Mouse (Mus musculus) embryonic facial prominence, embryonic 14.5 days (tissue): ENCODE measurements around the gene Urad. TPM values are rescaled to one million over a fixed set of nuclear protein-coding genes. Genes with fewer than 3 reads are reported as not detected.

Source experiments
- ATAC-seq: fragments of 200-750 bp; cut with Nextera tagmentation; 2 replicates; pipeline ENCODE4 v1.8.0; 2017; ENCODE audit warnings: low read depth, moderate number of reproducible peaks, moderate TSS enrichment
- DNase-seq: peaks from one replicate; pipeline ENCODE4 v3.0.0-alpha.2; 2015; ENCODE audit warnings: low spot score
- H3K27ac ChIP-seq: fragments of 300-500 bp; sonication (generic); replicated peaks from 2 replicates; pipeline ENCODE4 v1.5.1; 2014; ENCODE audit warnings: low read depth, mild to moderate bottlenecking, low read length, moderate library complexity
- H3K27me3 ChIP-seq: fragments of 300-500 bp; sonication (generic); replicated peaks from 2 replicates; pipeline ENCODE4 v1.6.1; 2014; ENCODE audit warnings: low read length; ENCODE audit not compliant: control insufficient read depth, insufficient read depth
- H3K36me3 ChIP-seq: fragments of 300-500 bp; sonication (generic); 2 replicates; pipeline ENCODE4 v1.6.1; 2014; ENCODE audit warnings: low read length, mixed read lengths; ENCODE audit not compliant: control insufficient read depth, insufficient read depth
- H3K4me1 ChIP-seq: fragments of 300-500 bp; sonication (generic); 2 replicates; pipeline ENCODE4 v1.6.1; 2014; ENCODE audit warnings: antibody characterized with exemption, low read length; ENCODE audit not compliant: control insufficient read depth, insufficient read depth
- H3K4me2 ChIP-seq: fragments of 300-500 bp; sonication (generic); 2 replicates; pipeline ENCODE4 v1.6.1; 2014; ENCODE audit warnings: low read depth, mild to moderate bottlenecking, low read length, moderate library complexity, mixed read lengths
- H3K4me3 ChIP-seq: fragments of 300-500 bp; sonication (generic); 2 replicates; pipeline ENCODE4 v1.5.1; 2014; ENCODE audit warnings: low read depth, mild to moderate bottlenecking, low read length
- H3K9ac ChIP-seq: fragments of 300-500 bp; sonication (generic); 2 replicates; pipeline ENCODE4 v1.6.1; 2014; ENCODE audit warnings: low read depth, mild to moderate bottlenecking, low read length, moderate library complexity, mixed read lengths
- H3K9me3 ChIP-seq: fragments of 300-500 bp; sonication (generic); 2 replicates; pipeline ENCODE4 v1.6.1; 2016; ENCODE audit warnings: low read length; ENCODE audit not compliant: control insufficient read depth
- WGBS: fragments of 180-500 bp; shearing (Covaris S2); extraction: QIAGEN DNeasy Blood & Tissue Kit; methylation state at CpG from one replicate; pipeline ENCODE4 v1.1.7; 2014; 5-methylcytosine and 5-hydroxymethylcytosine counted together
- polyA plus RNA-seq: library from polyadenylated mRNA; unstranded; fragments of >200 nt; fragmentation: Nextera tagmentation; extraction: Ambion mirVana; gene quantifications from 2 replicates; pipeline ENCODE4 v1.2.1, GENCODE M21; 2014

Urad gene
- polyA plus RNA-seq, 1 experiment from 2014 or later: not detected

DNA sequence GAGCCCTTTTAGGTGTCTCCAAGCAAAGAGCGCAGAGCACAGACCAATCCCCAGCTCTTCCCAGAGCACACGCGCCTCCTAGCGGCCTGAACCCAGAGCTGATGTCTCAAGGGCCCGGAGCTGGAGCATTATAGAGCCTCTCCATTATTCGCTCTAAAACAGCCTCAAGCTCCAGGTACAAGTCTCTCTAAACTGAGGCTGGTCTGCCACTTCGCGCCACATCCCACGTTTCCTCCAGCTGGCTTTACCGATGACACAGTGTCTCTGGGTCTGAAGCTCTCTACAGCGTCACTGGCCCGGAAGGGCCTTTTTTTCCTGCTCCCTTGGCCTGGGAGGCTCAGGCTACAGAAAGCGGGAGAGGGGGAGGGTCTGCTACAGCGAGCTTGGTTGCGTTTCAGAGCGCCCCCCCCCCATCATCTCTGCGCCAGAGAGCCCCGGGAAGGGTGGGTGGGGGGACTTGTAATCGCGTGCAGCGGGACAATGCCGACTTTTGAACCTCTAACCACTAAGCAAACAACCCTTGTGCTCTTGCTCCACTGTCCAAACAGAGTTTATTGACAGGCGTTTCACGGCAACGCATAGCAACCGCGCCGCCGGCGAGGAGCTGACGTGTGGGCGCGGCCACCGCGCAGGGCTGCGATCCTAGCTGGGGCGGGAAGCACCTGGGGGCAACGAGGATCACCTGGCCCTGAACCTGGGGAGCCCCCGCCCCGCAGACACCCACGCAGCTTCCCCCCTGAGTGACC is 22.8 kb downstream of the Urad start:
- Histone ChIP-seq H3K4me1 (peaks cover 5% of the 10 kb centered on the region; the same call in 1 of the 2 replicates), H3K9me3 (no peaks in the 10 kb centered on the region), H3K27me3 (peaks cover 98% of the 10 kb centered on the region), H3K4me2 (peak overlapping the region; percentile 36), H3K27ac (no peak overlapping the region), H3K9ac (no peak overlapping the region), H3K36me3 (no peaks in the 10 kb centered on the region), H3K4me3 (peak overlapping the region; percentile 25)
- DNase-seq (peak; percentile 71), ATAC-seq (peak; percentile 78)
- WGBS: under 1% methylated on average over 34 of the region's 41 CpGs

DNA sequence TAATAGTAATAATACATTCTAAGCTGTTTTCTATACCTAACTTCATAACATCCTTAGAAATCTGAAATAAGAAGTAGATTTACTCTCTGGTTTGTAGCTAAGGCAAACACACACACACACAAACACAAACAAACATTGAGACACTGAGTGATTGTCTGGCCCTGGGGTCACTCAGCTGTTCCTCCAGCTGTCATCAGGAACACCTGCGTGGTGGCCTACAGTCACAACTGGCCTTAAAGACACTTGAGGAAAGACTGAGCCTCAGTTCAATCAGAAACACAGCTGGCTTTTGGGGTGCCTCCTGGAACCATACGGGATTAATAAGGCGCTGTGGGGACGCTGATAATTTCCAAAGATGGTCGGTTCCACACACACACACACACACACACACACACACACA is 25.0 kb downstream of the Urad start:
- Histone ChIP-seq H3K4me3 (no peak overlapping the region), H3K27me3 (peaks cover 98% of the 10 kb centered on the region), H3K36me3 (no peaks in the 10 kb centered on the region), H3K9ac (no peak overlapping the region), H3K4me1 (peaks cover 5% of the 10 kb centered on the region; the same call in 1 of the 2 replicates), H3K4me2 (no peak overlapping the region), H3K27ac (no peak overlapping the region), H3K9me3 (no peaks in the 10 kb centered on the region)
- DNase-seq (no peak), ATAC-seq (no peak)
- 46% methylated on average over 5 of the region's 5 CpGs for WGBS

DNA sequence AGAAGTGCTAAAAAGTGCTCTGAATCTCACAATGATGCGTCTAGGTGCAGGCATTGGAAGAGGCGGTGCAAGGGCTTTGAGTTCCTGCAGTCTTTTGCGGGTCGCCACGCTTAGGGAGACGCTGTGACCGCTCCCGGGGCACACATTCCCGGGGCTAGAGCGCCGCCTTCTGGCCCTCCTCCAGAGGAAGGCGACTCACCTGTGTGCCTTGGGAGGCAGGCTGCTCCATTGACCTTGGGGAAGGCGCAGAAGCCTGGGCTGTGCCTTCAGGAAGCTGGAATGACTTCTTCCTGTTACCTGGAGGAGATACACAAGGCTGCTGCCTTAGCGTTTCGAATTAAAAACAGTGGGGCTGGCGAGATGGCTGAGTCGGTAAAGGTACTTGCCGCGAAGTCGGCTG is 28.1 kb downstream of the Urad start:
- no peak overlapping the region for H3K9ac ChIP-seq
- DNase-seq: no peak
- 16% methylated on average over 12 of the region's 20 CpGs for WGBS

DNA sequence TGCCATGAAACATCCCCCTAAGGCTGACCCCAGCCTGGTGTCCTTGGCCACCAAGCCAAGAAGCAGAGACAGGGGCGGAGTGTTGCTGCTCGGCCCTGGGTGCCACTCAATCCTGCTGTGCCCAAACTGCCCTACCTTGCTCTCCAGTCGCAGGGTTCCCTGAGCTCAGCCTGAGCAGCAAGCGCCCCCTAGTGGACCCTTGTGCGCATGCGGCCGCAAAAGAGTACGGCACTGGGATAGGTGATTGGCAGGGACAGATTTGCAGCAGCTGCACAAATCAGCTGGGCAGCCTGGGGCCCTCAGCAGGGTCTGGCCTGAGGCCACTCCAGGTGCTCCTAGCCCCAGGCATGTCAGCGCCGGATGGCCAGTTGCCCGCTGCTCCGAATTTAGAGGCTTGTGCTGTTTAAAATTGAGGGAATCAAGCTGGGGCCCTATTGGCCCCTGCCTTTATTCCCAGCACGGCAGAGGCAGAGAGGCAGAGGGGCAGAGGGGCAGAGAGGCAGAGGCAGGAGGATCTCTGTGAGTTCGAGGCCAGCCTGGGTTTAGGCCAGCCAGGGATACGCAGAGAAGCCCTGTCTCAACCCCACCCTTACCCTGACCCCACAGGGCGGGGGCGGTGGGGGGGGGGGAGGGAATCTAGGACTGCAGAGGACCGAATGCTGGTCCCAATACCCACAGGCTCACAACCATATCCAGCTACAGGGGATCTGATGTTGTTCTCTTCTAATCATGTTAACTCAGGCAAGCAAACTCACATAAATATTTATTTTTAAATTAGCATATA is 28.9 kb downstream of the Urad start:
- Histone ChIP-seq H3K27me3 (peaks cover 71% of the 10 kb centered on the region), H3K4me3 (no peak overlapping the region), H3K27ac (no peak overlapping the region), H3K4me2 (no peak overlapping the region), H3K9ac (no peak overlapping the region), H3K9me3 (no peaks in the 10 kb centered on the region), H3K4me1 (no peaks in the 10 kb centered on the region), H3K36me3 (no peaks in the 10 kb centered on the region)
- ATAC-seq: peak; percentile 86
- 10% methylated on average over 12 of the region's 18 CpGs for WGBS
- peak; percentile 83 for DNase-seq

More for the DNA sequence above, 28.1 kb downstream of the Urad start:
- peaks cover 79% of the 10 kb centered on the region for H3K27me3 ChIP-seq
- no peaks in the 10 kb centered on the region for H3K36me3 ChIP-seq
- no peaks in the 10 kb centered on the region for H3K9me3 ChIP-seq
- no peak overlapping the region for H3K4me3 ChIP-seq
- no peak overlapping the region for H3K4me2 ChIP-seq
- H3K27ac ChIP-seq: no peak overlapping the region
- H3K4me1 ChIP-seq: no peaks in the 10 kb centered on the region
- ATAC-seq: no peak

DNA sequence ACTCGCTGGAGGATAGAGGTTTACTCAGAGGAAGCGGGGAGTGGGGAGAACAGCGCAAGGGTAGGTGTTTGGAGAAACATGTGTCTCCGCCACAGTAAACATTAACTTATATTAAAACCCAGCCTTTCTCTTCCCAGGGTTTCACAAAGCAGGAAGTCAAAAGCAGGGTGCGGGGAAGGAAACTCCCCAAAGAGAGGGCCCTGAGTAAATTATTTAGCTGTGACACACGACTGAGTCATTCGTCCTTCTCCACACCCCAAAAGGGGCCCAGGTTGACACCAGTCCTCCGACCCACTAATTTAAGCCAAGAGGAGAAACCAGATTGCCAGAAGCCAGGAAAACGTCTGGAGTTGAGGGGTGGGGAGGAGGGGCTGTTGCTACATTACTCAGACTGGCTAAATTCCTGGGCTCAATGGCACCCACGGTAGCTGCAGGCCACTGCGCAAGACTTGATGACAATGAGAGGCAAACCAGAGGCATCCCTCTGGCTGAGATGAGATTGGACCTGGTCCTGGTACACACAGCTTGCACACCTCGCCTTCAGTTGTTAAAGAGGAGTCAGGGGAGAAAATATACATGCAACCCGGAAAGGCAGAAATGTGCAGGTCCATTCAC is 29.6 kb downstream of the Urad start:
- Histone ChIP-seq H3K27ac (no peak overlapping the region), H3K4me1 (no peaks in the 10 kb centered on the region), H3K36me3 (no peaks in the 10 kb centered on the region), H3K9ac (no peak overlapping the region), H3K27me3 (peaks cover 64% of the 10 kb centered on the region), H3K4me2 (no peak overlapping the region), H3K4me3 (no peak overlapping the region), H3K9me3 (no peaks in the 10 kb centered on the region)
- DNase-seq: no peak
- ATAC-seq: no peak
- 36% methylated on average over 13 of the region's 13 CpGs for WGBS

DNA sequence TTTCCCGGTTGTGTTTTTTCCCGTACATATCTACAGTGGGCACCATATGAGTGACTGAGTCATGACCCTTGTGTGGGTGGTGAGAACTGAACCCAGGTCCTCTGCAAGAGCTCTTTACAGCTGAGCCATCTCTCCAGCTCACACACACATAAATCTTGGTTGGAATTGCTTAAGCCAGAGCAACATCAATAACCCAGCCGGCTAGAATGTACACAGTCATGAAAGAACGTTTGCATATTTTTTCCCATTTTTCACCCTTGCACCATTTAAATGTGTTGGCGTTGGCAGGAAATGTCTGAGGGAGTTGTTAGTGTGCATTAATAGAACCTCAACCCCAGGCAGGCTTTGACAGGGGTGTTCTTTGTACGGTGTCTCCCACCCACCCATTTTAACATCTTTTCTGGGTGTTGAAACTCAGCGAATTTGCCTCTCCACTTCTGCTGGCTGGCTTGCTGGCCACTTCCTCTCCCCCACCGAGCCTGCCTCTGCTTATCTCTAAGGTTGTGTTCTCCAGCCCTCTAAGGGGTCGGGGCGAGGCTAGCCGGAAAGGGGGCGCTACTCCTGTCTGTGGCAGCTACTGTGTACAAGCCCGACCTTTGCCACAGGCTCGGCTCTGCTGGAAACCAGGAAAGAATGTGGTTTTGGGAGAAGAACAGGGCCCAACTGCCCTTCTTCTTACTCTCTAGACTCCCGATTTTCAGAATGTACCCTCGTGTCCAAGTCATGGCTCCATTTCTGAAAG is 30.3 kb downstream of the Urad start:
- peaks cover 58% of the 10 kb centered on the region for H3K27me3 ChIP-seq
- no peaks in the 10 kb centered on the region for H3K4me1 ChIP-seq
- H3K4me2 ChIP-seq: no peak overlapping the region
- no peak for DNase-seq
- H3K4me3 ChIP-seq: no peak overlapping the region
- H3K9ac ChIP-seq: no peak overlapping the region
- ATAC-seq: no peak
- no peaks in the 10 kb centered on the region for H3K36me3 ChIP-seq
- H3K9me3 ChIP-seq: no peaks in the 10 kb centered on the region
- no peak overlapping the region for H3K27ac ChIP-seq
- WGBS: 38% methylated on average over 16 of the region's 16 CpGs

DNA sequence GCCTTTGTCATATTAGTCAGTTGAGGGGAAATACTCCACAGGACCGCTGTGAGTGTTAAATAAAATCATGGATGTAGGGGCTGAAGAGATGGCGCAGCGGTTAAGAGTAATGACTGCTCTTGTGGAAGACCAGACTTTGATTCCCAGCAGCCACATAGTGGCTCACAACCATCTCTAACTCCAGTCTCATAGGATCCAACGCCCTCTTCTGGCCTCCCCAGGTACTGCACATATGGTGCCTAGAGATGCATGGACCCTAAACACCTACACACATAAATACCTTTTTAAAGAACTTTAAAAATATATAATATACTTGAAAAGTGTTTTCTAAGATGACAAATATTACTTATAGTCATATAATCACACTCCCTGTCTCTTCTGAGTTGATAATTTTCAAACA is 37.9 kb downstream of the Urad start:
- no peak for DNase-seq
- Histone ChIP-seq H3K9ac (no peak overlapping the region), H3K27ac (no peak overlapping the region), H3K4me3 (no peak overlapping the region), H3K4me1 (no peaks in the 10 kb centered on the region), H3K36me3 (no peaks in the 10 kb centered on the region), H3K27me3 (peaks cover 32% of the 10 kb centered on the region), H3K9me3 (no peaks in the 10 kb centered on the region), H3K4me2 (no peak overlapping the region)
- 66% methylated on average over 4 of the region's 4 CpGs for WGBS
- ATAC-seq: no peak

DNA sequence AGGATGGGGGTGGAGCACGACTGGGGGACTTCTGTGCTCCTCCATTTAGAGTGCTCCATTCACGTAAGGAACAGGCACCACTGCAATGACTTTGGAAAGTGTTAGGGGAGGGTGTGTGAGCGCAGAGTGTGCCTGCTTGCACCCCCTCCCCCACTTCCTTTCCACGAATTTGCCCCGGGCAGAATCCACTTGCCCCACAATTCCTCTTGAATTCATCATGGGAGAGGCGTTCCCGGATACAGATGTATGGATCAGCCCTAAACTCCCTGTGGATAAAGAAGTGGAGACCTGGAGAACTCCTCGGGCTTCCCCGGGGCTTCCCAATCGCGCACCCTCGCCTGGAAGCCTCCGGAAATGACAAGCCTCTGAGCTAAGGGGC is 44.7 kb downstream of the Urad start:
- no peak overlapping the region for H3K4me2 ChIP-seq
- no peak overlapping the region for H3K4me3 ChIP-seq
- no peak overlapping the region for H3K27ac ChIP-seq
- H3K27me3 ChIP-seq: peaks cover 95% of the 10 kb centered on the region
- H3K9ac ChIP-seq: no peak overlapping the region
- no peaks in the 10 kb centered on the region for H3K9me3 ChIP-seq
- no peaks in the 10 kb centered on the region for H3K4me1 ChIP-seq
- WGBS: 0% methylated on average over 13 of the region's 13 CpGs
- DNase-seq: no peak
- H3K36me3 ChIP-seq: no peaks in the 10 kb centered on the region
- no peak for ATAC-seq
